ENCODE assay signal across 8 mouse cellular contexts in genomic region chr6:92705353-92706144, GRCm38 (mm10). TPM values are rescaled to one million over a fixed set of nuclear protein-coding genes. Genes with fewer than 3 reads are reported as not detected.
A peak's percentile ranks its signal among the peaks of the same experiment; 100 is the strongest.
DNase-seq lines count a peak whose midpoint lies in the region; ATAC-seq and TF ChIP-seq lines count a peak whose summit lies in the region.

No protein-coding gene starts in this region.

- H3K36me3 ChIP-seq in forebrain, postnatal 0 days (ENCODE audit: insufficient read depth) = no peaks in the 10 kb centered on the region
- H3K36me3 ChIP-seq in limb, embryonic 11.5 days (ENCODE audit: control insufficient read depth, insufficient read depth, low read length) = no peaks in the 10 kb centered on the region
- 0 out of 2 replicates have a peak, but pooled peaks cover 6% of the 10 kb centered on the region for H3K36me3 ChIP-seq in neural tube, embryonic 13.5 days

- H3K27me3 ChIP-seq in forebrain, postnatal 0 days (ENCODE audit: insufficient read depth, low read length) = no peaks in the 10 kb centered on the region
- no peaks in the 10 kb centered on the region for H3K27me3 ChIP-seq in limb, embryonic 11.5 days (ENCODE audit: control insufficient read depth, insufficient read depth, low read length)
- H3K27me3 ChIP-seq in neural tube, embryonic 13.5 days = no peaks in the 10 kb centered on the region

- peak overlapping the region; percentile 72 for H3K9ac ChIP-seq in forebrain, postnatal 0 days
- H3K9ac ChIP-seq in limb, embryonic 11.5 days (ENCODE audit: low read length) = peak overlapping the region; percentile 74
- H3K9ac ChIP-seq in neural tube, embryonic 13.5 days = peak overlapping the region; percentile 94

- peak overlapping the region; percentile 83 for H3K4me3 ChIP-seq in gastrocnemius, adult 2 months
- H3K4me3 ChIP-seq in forebrain, postnatal 0 days (ENCODE audit: low read depth, low read length) = peak overlapping the region; percentile 79
- peak overlapping the region; percentile 62 for H3K4me3 ChIP-seq in limb, embryonic 11.5 days (ENCODE audit: low read depth, low read length)
- peak overlapping the region; percentile 76 for H3K4me3 ChIP-seq in neural tube, embryonic 13.5 days

- intact Hi-C loops in gastrocnemius, adult 2 months (cut with DNase I) = no loop called here

- peaks cover 8% of the 10 kb centered on the region for H3K4me1 ChIP-seq in forebrain, postnatal 0 days (ENCODE audit: insufficient read depth)
- peaks cover 12% of the 10 kb centered on the region for H3K4me1 ChIP-seq in limb, embryonic 11.5 days (ENCODE audit: control insufficient read depth, insufficient read depth, low read length)
- H3K4me1 ChIP-seq in neural tube, embryonic 13.5 days (replicated peaks) = peaks cover 33% of the 10 kb centered on the region

- peak overlapping the region; percentile 96 for H3K4me2 ChIP-seq in forebrain, postnatal 0 days (ENCODE audit: low read depth)
- H3K4me2 ChIP-seq in limb, embryonic 11.5 days (ENCODE audit: low read depth, severe bottlenecking) = peak overlapping the region; percentile 57
- H3K4me2 ChIP-seq in neural tube, embryonic 13.5 days = peak overlapping the region; percentile 91

- no peak for TF ChIP-seq CTCF in gastrocnemius, adult 2 months (IDR thresholded peaks at IDR 0.05)
- no peak for TF ChIP-seq CTCF in forebrain, postnatal 0 days (IDR thresholded peaks at IDR 0.05; ENCODE audit: low read depth)

- DNase-seq in gastrocnemius, adult 2 months = no peak
- DNase-seq in gastrocnemius, adult 8-10 months (ENCODE audit: low spot score in 2 of 2) = no peak
- DNase-seq in Muller cell, postnatal 12 days (ENCODE audit: inconsistent ontology term) = peak; percentile 11
- peak; percentile 45 for DNase-seq in forebrain, postnatal 0 days
- DNase-seq in limb, embryonic 11.5 days (ENCODE audit: low spot score) = peak; percentile 64
- DNase-seq in thymus, adult 18-20 months = no peak

- ATAC-seq in forebrain, postnatal 0 days = peak; percentile 25; the same call in 1 of the 2 replicates
- peak; percentile 48 for ATAC-seq in limb, embryonic 11.5 days (ENCODE audit: insufficient number of reproducible peaks, low FRiP score, low TSS enrichment, low read depth)
- peak; percentile 52 for ATAC-seq in neural tube, embryonic 13.5 days (ENCODE audit: low read depth)
- no peak for ATAC-seq in CD4-positive, CD25-positive, alpha-beta regulatory T cell, adult 4 months

- H3K27ac ChIP-seq in gastrocnemius, adult 2 months = peak overlapping the region; percentile 67
- H3K27ac ChIP-seq in forebrain, postnatal 0 days (ENCODE audit: low read depth, low read length) = peak overlapping the region; percentile 54
- H3K27ac ChIP-seq in limb, embryonic 11.5 days (replicated peaks; ENCODE audit: low read depth, low read length) = peak overlapping the region; percentile 73
- H3K27ac ChIP-seq in neural tube, embryonic 13.5 days (replicated peaks) = peak overlapping the region; percentile 82

- 6% methylated on average over 39 of the region's 39 CpGs for WGBS in forebrain, postnatal 0 days
- 1% methylated on average over 39 of the region's 39 CpGs for WGBS in limb, embryonic 11.5 days
- 2% methylated on average over 32 of the region's 39 CpGs for WGBS in neural tube, embryonic 13.5 days

- H3K9me3 ChIP-seq in forebrain, postnatal 0 days (ENCODE audit: low read length) = no peaks in the 10 kb centered on the region
- H3K9me3 ChIP-seq in limb, embryonic 11.5 days (ENCODE audit: control insufficient read depth, low read length) = no peaks in the 10 kb centered on the region
- no peaks in the 10 kb centered on the region for H3K9me3 ChIP-seq in neural tube, embryonic 13.5 days

RNA-seq across cellular contexts. Expression of gene Prickle2, which starts 0.4 kb away (rescaled TPM):
- total RNA-seq in gastrocnemius, adult 2 months (2021) = 1 to 10 TPM; 1.2 to 2.3 TPM
- total RNA-seq in gastrocnemius, adult 8-10 months (2022) = 1 to 10 TPM; 1.2 to 1.6 (median 1.3) TPM
- total RNA-seq in forebrain, postnatal 0 days (2014; rRNA removed) = 28.0 and 29.4 TPM in 2 replicates
- 6.2 and 8.4 TPM in 2 replicates for polyA plus RNA-seq in forebrain, postnatal 0 days (2015; fragmentation: Nextera tagmentation; extraction: Ambion mirVana)
- polyA plus RNA-seq in limb, embryonic 11.5 days (2014; fragmentation: Nextera tagmentation; extraction: Ambion mirVana) = 5.0 and 5.9 TPM in 2 replicates
- 12.3 and 13.8 TPM in 2 replicates for polyA plus RNA-seq in neural tube, embryonic 13.5 days (2015; fragmentation: Nextera tagmentation; extraction: Ambion mirVana)
- polyA plus RNA-seq in CD4-positive, CD25-positive, alpha-beta regulatory T cell, adult 4 months (2017; shearing (Covaris generic)) = under 1 TPM in 1 of 2 experiments, not detected in 1; 0.09 TPM

Comparison
In these comparisons a context has a peak if more than half of its experiments do, and no peak if none do; other contexts are left out.
1. DNase-seq: peak in Muller cell, postnatal 12 days (single experiment), forebrain, postnatal 0 days (single experiment) and limb, embryonic 11.5 days (single experiment); none in gastrocnemius, adult 2 months (single experiment), gastrocnemius, adult 8-10 months (0 of 2) and thymus, adult 18-20 months (0 of 2).
2. Peak in every context shown above with its lines, with median percentiles within 50 percentile points of each other: H3K27ac ChIP-seq, H3K4me3 ChIP-seq, H3K4me2 ChIP-seq and H3K9ac ChIP-seq.